Mouse (Mus musculus): ENCODE measurements around the gene Stoml2. TPM values are rescaled to one million over a fixed set of nuclear protein-coding genes. Genes with fewer than 3 reads are reported as not detected.

Gene Stoml2
- polyA plus RNA-seq (2014; fragmentation: Illumina TruSeq; extraction: RNeasy Lipid Tissue Mini Kit (QIAGEN cat#74804); ENCODE audit: low read depth, low replicate concordance) = 70.3 TPM

GRCm38 (mm10) chr4:43031237-43031995, at the start of gene Stoml2:
Gene Stoml2, minus strand, starts transcription at chr4:43031710.

GRCm38 (mm10) chr4:43058753-43059654, 27.5 kb upstream of the Stoml2 start, which contains the start of gene Unc13b:
Gene Unc13b, plus strand, starts transcription at chr4:43058953.

DNA sequence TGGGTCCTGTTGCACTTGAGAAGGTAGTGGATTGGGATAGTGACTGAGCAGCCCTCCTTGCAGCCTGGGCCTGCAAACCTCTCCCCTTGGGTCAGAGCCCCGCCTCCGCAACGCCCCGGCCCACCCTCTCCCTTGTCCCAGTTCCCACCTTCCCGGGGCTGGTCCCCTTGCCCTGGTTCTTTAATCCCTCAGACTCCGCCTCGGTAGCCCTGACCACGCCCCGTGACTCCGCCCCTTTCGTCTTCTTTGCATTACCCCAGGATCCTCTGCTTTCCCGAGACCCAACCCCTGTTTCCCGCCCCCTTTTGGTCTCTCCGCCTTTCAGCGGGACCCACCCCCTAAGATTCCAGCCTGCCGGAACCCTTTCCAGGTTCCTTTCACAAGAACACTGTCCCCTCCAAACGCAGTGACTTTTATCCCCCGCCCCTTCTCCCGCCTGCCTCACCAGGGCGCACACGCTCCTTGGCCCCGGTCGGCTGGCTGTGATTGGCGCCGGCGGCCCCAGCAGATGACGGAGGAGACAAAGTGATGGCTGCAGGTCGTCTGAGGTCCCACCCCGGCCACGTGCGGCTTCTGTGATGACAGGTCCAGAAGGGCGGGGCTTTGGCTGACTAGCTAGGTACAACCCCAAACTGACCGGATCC, 14.3 kb upstream of the Stoml2 start, which contains the start of gene Fam214b:
Gene Fam214b (minus strand): TSS at position 562 of the 644 bp plus-strand sequence.

DNA sequence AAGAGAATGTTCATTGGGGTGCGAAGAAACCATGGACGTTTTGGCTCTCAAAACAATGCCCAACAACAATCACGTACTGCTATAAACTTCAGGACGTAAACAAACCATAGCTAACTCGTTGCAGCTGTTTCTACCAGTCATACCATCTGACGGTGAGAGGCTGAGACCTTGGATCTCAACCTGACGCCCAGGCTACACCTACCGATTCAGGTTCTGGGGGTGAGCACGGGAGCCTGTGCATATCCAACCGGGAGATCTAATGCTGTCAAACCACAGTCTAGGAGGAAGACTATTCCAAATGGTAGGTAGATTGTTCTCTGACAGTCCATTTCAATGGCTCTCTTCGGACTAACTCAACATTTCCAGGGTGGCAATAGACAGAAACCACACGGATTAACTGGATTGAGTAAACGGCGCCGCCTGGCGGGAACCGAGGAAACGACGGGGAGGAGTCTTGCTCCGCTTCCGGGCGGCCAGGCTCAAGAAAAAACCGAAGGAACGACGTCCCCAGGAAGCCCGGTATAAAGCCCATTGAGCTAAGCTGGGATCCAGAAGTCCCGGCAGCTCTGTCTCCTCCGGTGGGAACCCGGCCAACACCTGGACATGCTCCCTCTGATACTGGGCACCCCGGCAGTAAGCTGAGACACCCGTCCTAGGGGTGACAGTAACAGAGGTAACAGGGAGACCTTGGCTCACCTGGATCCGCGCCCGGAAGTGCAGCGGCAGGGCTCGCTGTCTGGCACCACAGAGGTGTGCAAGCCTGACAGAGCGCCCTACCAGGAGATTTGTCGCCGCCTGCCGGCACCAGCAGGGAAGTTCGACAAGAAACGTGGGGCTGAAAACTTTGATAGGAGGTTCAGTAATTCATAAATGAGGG, 6.2 kb downstream of the Stoml2 start, which contains the start of gene Pigo:
Gene Pigo (minus strand): TSS at position 736 of the 877 bp plus-strand sequence.

GRCm38 (mm10) chr4:43010161-43011038, 21.1 kb downstream of the Stoml2 start, which contains the start of gene Fancg:
Gene Fancg, minus strand, starts transcription at chr4:43010506.

DNA sequence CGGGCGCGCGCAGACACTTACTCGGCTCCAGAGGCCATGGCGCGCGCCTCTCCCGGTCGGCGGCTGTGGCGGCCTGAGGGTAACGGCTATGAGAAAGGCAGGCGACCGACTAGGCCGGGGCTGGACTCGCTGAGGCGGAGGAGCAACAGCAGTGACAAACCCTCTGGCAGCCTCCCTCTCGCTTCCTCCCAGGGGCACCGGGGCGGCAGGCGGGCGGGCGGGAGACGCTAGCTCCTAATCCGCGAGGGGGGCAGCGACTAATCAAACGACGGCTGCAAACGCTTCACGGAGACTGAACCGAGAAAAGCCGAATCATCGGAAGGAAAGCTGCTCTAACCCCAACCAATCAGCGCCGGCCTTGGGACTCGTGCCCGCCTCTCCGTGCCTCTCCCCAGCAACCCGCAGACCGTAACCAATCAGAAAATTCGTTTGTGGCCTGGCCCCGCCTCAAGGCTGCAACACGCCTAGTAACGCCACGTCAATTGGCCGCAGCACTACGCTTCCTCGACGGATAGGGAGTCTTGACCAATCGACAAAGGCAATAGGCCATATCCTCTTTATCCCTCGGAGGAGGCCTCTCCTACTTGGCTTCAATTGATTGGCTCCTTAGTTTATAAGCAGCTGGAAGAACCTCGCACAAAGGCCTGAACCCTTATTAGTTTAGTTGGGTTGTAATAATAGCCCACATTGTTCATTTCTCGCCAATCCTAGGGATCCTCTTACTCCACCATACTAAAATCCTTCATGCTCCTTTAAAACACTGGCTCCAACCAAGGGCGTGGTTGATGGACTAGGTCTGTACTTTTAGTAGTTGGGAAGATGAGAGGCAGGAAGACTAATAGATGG, 31.1 kb downstream of the Stoml2 start, which contains the start of gene Vcp:
Gene Vcp (minus strand): TSS at position 367 of the 846 bp plus-strand sequence.

Other genes with a start within 250 kb of the Stoml2 start
- gene Fam205a1, start 177.8 kb downstream of the Stoml2 start, polyA plus RNA-seq (2014; fragmentation: Illumina TruSeq; extraction: RNeasy Lipid Tissue Mini Kit (QIAGEN cat#74804); ENCODE audit: low read depth, low replicate concordance) = 0.31 TPM
- gene Gm12394, start 174.9 kb downstream of the Stoml2 start, polyA plus RNA-seq (2014; fragmentation: Illumina TruSeq; extraction: RNeasy Lipid Tissue Mini Kit (QIAGEN cat#74804); ENCODE audit: low read depth, low replicate concordance) = not detected
- 7.8 TPM for gene Fam205c, start 157.5 kb downstream of the Stoml2 start, polyA plus RNA-seq (2014; fragmentation: Illumina TruSeq; extraction: RNeasy Lipid Tissue Mini Kit (QIAGEN cat#74804); ENCODE audit: low read depth, low replicate concordance)
- 1.0 TPM for gene Phf24, start 115.0 kb downstream of the Stoml2 start, polyA plus RNA-seq (2014; fragmentation: Illumina TruSeq; extraction: RNeasy Lipid Tissue Mini Kit (QIAGEN cat#74804); ENCODE audit: low read depth, low replicate concordance)
- gene Dnajb5, start 81.9 kb downstream of the Stoml2 start, polyA plus RNA-seq (2014; fragmentation: Illumina TruSeq; extraction: RNeasy Lipid Tissue Mini Kit (QIAGEN cat#74804); ENCODE audit: low read depth, low replicate concordance) = 12.6 TPM
- 0.30 TPM for gene 1700022I11Rik, start 62.1 kb downstream of the Stoml2 start, polyA plus RNA-seq (2014; fragmentation: Illumina TruSeq; extraction: RNeasy Lipid Tissue Mini Kit (QIAGEN cat#74804); ENCODE audit: low read depth, low replicate concordance)
- gene Vcp, start 31.2 kb downstream of the Stoml2 start, polyA plus RNA-seq (2014; fragmentation: Illumina TruSeq; extraction: RNeasy Lipid Tissue Mini Kit (QIAGEN cat#74804); ENCODE audit: low read depth, low replicate concordance) = 276 TPM
- gene Fancg, start 21.2 kb downstream of the Stoml2 start, polyA plus RNA-seq (2014; fragmentation: Illumina TruSeq; extraction: RNeasy Lipid Tissue Mini Kit (QIAGEN cat#74804); ENCODE audit: low read depth, low replicate concordance) = 8.8 TPM
- gene Pigo, start 5.9 kb downstream of the Stoml2 start, polyA plus RNA-seq (2014; fragmentation: Illumina TruSeq; extraction: RNeasy Lipid Tissue Mini Kit (QIAGEN cat#74804); ENCODE audit: low read depth, low replicate concordance) = 19.7 TPM
- 32.3 TPM for gene Fam214b, start 14.5 kb upstream of the Stoml2 start, polyA plus RNA-seq (2014; fragmentation: Illumina TruSeq; extraction: RNeasy Lipid Tissue Mini Kit (QIAGEN cat#74804); ENCODE audit: low read depth, low replicate concordance)
- 22.2 TPM for gene Unc13b, start 27.2 kb upstream of the Stoml2 start, polyA plus RNA-seq (2014; fragmentation: Illumina TruSeq; extraction: RNeasy Lipid Tissue Mini Kit (QIAGEN cat#74804); ENCODE audit: low read depth, low replicate concordance)
- 1.4 TPM for gene Atp8b5, start 235.4 kb upstream of the Stoml2 start, polyA plus RNA-seq (2014; fragmentation: Illumina TruSeq; extraction: RNeasy Lipid Tissue Mini Kit (QIAGEN cat#74804); ENCODE audit: low read depth, low replicate concordance)